Mouse (Mus musculus): ENCODE measurements at regions not wholly inside any gene's neighbourhood (a gene's known extent, or its start where the extent isn't known, plus 50 kb on each side); places are given as distances from the start of the nearest gene placed in this dataset.

- TF ChIP-seq CTCF (IDR thresholded peaks at IDR 0.05; ENCODE audit: extremely low read depth, insufficient read depth, insufficient read length, insufficient replicate concordance) = no peak
- TF ChIP-seq POLR2A (IDR thresholded peaks at IDR 0.05; ENCODE audit: low read depth, low read length) = no peak
These were observed 61.0 kb upstream of the Gdi2 start for GRCm38 (mm10) chr13:3476884-3477283.
